Mouse (Mus musculus): ENCODE data around the gene Foxp1. TPM values are rescaled to one million over a fixed set of nuclear protein-coding genes. Genes with fewer than 3 reads are reported as not detected.

Foxp1 gene
- polyA plus RNA-seq, 2 experiments = 101 to 166 TPM

GRCm38 (mm10) chr6:98938348-98938747 is 584.2 kb downstream of the Foxp1 start:
- 82% methylated on average over 8 of the region's 8 CpGs for WGBS
- Histone ChIP-seq H3K36me3 (ENCODE audit: control insufficient read depth, insufficient read depth, low read length) (peaks cover 63% of the 10 kb centered on the region), H3K27ac (replicated peaks; ENCODE audit: low read depth, low read length) (no peak overlapping the region)

GRCm38 (mm10) chr6:98937513-98937912 is 585.0 kb downstream of the Foxp1 start:
- TF ChIP-seq POLR2A (IDR thresholded peaks at IDR 0.05; ENCODE audit: borderline replicate concordance, extremely low read depth, insufficient read depth, insufficient read length) = no peak
- no peak overlapping the region for H3K4me2 ChIP-seq (replicated peaks; ENCODE audit: low read depth, low read length, severe bottlenecking)
- peaks cover 68% of the 10 kb centered on the region for H3K36me3 ChIP-seq (ENCODE audit: control insufficient read depth, insufficient read depth, low read length)
- H3K4me3 ChIP-seq (replicated peaks; ENCODE audit: low read length) = no peak overlapping the region
- no peaks in the 10 kb centered on the region for H3K27me3 ChIP-seq (ENCODE audit: control insufficient read depth, insufficient read depth, low read length)
- H3K27ac ChIP-seq (replicated peaks; ENCODE audit: low read depth, low read length) = no peak overlapping the region
- no peak for DNase-seq (ENCODE audit: low spot score)
- H3K9me3 ChIP-seq (ENCODE audit: control insufficient read depth, low read length) = no peaks in the 10 kb centered on the region
- H3K4me1 ChIP-seq (ENCODE audit: control insufficient read depth, insufficient read depth, low read length) = peaks cover 12% of the 10 kb centered on the region
- no peak for ATAC-seq (ENCODE audit: low FRiP score, low read depth)
- no peak overlapping the region for H3K9ac ChIP-seq (ENCODE audit: low read depth, low read length, severe bottlenecking)
- 66% methylated on average over 11 of the region's 11 CpGs for WGBS

More at GRCm38 (mm10) chr6:98938348-98938747, 584.2 kb downstream of the Foxp1 start:
- no peak for TF ChIP-seq POLR2A (IDR thresholded peaks at IDR 0.05; ENCODE audit: borderline replicate concordance, extremely low read depth, insufficient read depth, insufficient read length)
- H3K9ac ChIP-seq (ENCODE audit: low read depth, low read length, severe bottlenecking) = no peak overlapping the region
- H3K9me3 ChIP-seq (ENCODE audit: control insufficient read depth, low read length) = no peaks in the 10 kb centered on the region
- H3K4me1 ChIP-seq (ENCODE audit: control insufficient read depth, insufficient read depth, low read length) = peaks cover 9% of the 10 kb centered on the region
- no peaks in the 10 kb centered on the region for H3K27me3 ChIP-seq (ENCODE audit: control insufficient read depth, insufficient read depth, low read length)
- H3K4me2 ChIP-seq (replicated peaks; ENCODE audit: low read depth, low read length, severe bottlenecking) = no peak overlapping the region
- H3K4me3 ChIP-seq (replicated peaks; ENCODE audit: low read length) = no peak overlapping the region
- DNase-seq (ENCODE audit: low spot score) = no peak
- ATAC-seq (ENCODE audit: low FRiP score, low read depth) = no peak

GRCm38 (mm10) chr6:98936377-98936776 is 586.1 kb downstream of the Foxp1 start:
- H3K4me2 ChIP-seq (replicated peaks; ENCODE audit: low read depth, low read length, severe bottlenecking) = no peak overlapping the region
- H3K4me1 ChIP-seq (ENCODE audit: control insufficient read depth, insufficient read depth, low read length) = peaks cover 12% of the 10 kb centered on the region
- DNase-seq (ENCODE audit: low spot score) = no peak
- 73% methylated on average over 3 of the region's 3 CpGs for WGBS
- no peaks in the 10 kb centered on the region for H3K9me3 ChIP-seq (ENCODE audit: control insufficient read depth, low read length)
- H3K27ac ChIP-seq (replicated peaks; ENCODE audit: low read depth, low read length) = no peak overlapping the region
- no peak overlapping the region for H3K9ac ChIP-seq (ENCODE audit: low read depth, low read length, severe bottlenecking)
- TF ChIP-seq POLR2A (IDR thresholded peaks at IDR 0.05; ENCODE audit: borderline replicate concordance, extremely low read depth, insufficient read depth, insufficient read length) = no peak
- no peak overlapping the region for H3K4me3 ChIP-seq (replicated peaks; ENCODE audit: low read length)
- H3K36me3 ChIP-seq (ENCODE audit: control insufficient read depth, insufficient read depth, low read length) = peaks cover 68% of the 10 kb centered on the region
- no peak for ATAC-seq (ENCODE audit: low FRiP score, low read depth)
- H3K27me3 ChIP-seq (ENCODE audit: control insufficient read depth, insufficient read depth, low read length) = no peaks in the 10 kb centered on the region

- Histone ChIP-seq H3K9ac (ENCODE audit: low read depth, low read length, severe bottlenecking) (no peak overlapping the region), H3K27ac (replicated peaks; ENCODE audit: low read depth, low read length) (no peak overlapping the region), H3K27me3 (ENCODE audit: control insufficient read depth, insufficient read depth, low read length) (no peaks in the 10 kb centered on the region), H3K4me1 (ENCODE audit: control insufficient read depth, insufficient read depth, low read length) (peaks cover 12% of the 10 kb centered on the region), H3K4me2 (replicated peaks; ENCODE audit: low read depth, low read length, severe bottlenecking) (no peak overlapping the region), H3K36me3 (ENCODE audit: control insufficient read depth, insufficient read depth, low read length) (peaks cover 69% of the 10 kb centered on the region), H3K9me3 (ENCODE audit: control insufficient read depth, low read length) (no peaks in the 10 kb centered on the region), H3K4me3 (replicated peaks; ENCODE audit: low read length) (no peak overlapping the region)
- DNase-seq (ENCODE audit: low spot score) (no peak), ATAC-seq (ENCODE audit: low FRiP score, low read depth) (no peak)
- TF ChIP-seq POLR2A (IDR thresholded peaks at IDR 0.05; ENCODE audit: borderline replicate concordance, extremely low read depth, insufficient read depth, insufficient read length) = no peak
- 91% methylated on average over 8 of the region's 8 CpGs for WGBS
These were observed 587.4 kb downstream of the Foxp1 start for GRCm38 (mm10) chr6:98935169-98935568.

GRCm38 (mm10) chr6:98934381-98934780 is 588.1 kb downstream of the Foxp1 start:
- H3K36me3 ChIP-seq (ENCODE audit: control insufficient read depth, insufficient read depth, low read length) = peaks cover 70% of the 10 kb centered on the region
- H3K4me2 ChIP-seq (replicated peaks; ENCODE audit: low read depth, low read length, severe bottlenecking) = no peak overlapping the region
- ATAC-seq (ENCODE audit: low FRiP score, low read depth) (no peak), DNase-seq (ENCODE audit: low spot score) (no peak)
- H3K4me1 ChIP-seq (ENCODE audit: control insufficient read depth, insufficient read depth, low read length) = peaks cover 12% of the 10 kb centered on the region
- no peak overlapping the region for H3K27ac ChIP-seq (replicated peaks; ENCODE audit: low read depth, low read length)
- no peak for TF ChIP-seq POLR2A (IDR thresholded peaks at IDR 0.05; ENCODE audit: borderline replicate concordance, extremely low read depth, insufficient read depth, insufficient read length)
- no peak overlapping the region for H3K4me3 ChIP-seq (replicated peaks; ENCODE audit: low read length)
- no peak overlapping the region for H3K9ac ChIP-seq (ENCODE audit: low read depth, low read length, severe bottlenecking)
- 63% methylated on average over 10 of the region's 10 CpGs for WGBS
- no peaks in the 10 kb centered on the region for H3K9me3 ChIP-seq (ENCODE audit: control insufficient read depth, low read length)
- H3K27me3 ChIP-seq (ENCODE audit: control insufficient read depth, insufficient read depth, low read length) = no peaks in the 10 kb centered on the region
